Mouse (Mus musculus) CD4-positive naive resting alpha-beta T cell, adult 57 days (primary cell): Measurements from ENCODE around the gene Mmp10. TPM values are rescaled to one million over a fixed set of nuclear protein-coding genes. Genes with fewer than 3 reads are reported as not detected.

Experiments
- total RNA-seq: library from RNA; stranded (reverse); gene quantifications from one replicate; pipeline ENCODE4 v1.2.4, GENCODE M21; 2023

Mmp10 gene
- total RNA-seq = not detected

GRCm38 (mm10) chr9:7502051-7502450 lies at the start of gene Mmp10:
TSS of gene Mmp10 (plus strand) at chr9:7502352.

GRCm38 (mm10) chr9:7558221-7559017 lies 56.3 kb downstream of the Mmp10 start, which contains the start of gene Mmp8:
TSS of gene Mmp8 (plus strand) at chr9:7558456.

Other genes starting within 250 kb of the Mmp10 start
- gene Mmp13, start 229.8 kb upstream of the Mmp10 start, total RNA-seq = not detected
- 0.95 TPM for gene Mmp12, start 158.0 kb upstream of the Mmp10 start, total RNA-seq
- not detected for gene Mmp1b, start 114.3 kb upstream of the Mmp10 start, total RNA-seq
- not detected for gene Mmp3, start 56.5 kb upstream of the Mmp10 start, total RNA-seq
- not detected for gene Mmp8, start 56.1 kb downstream of the Mmp10 start, total RNA-seq
- not detected for gene Mmp27, start 69.0 kb downstream of the Mmp10 start, total RNA-seq
- not detected for gene Mmp20, start 125.9 kb downstream of the Mmp10 start, total RNA-seq
- gene Mmp7, start 189.7 kb downstream of the Mmp10 start, total RNA-seq = not detected